Mouse (Mus musculus): ENCODE measurements at regions not wholly inside any gene's neighbourhood (a gene's known extent, or its start where the extent isn't known, plus 50 kb on each side); places are given as distances from the start of the nearest gene placed in this dataset.

- no peaks in the 10 kb centered on the region for H3K27me3 ChIP-seq (ENCODE audit: control insufficient read depth, insufficient read depth, low read length)
- no peak overlapping the region for H3K4me2 ChIP-seq (ENCODE audit: low read depth, low read length)
- H3K27ac ChIP-seq (ENCODE audit: low read depth, low read length): no peak overlapping the region
- H3K36me3 ChIP-seq (ENCODE audit: control insufficient read depth, insufficient read depth, low read length): no peaks in the 10 kb centered on the region
- H3K4me1 ChIP-seq (ENCODE audit: control insufficient read depth, insufficient read depth, low read length): no peaks in the 10 kb centered on the region
- no peaks in the 10 kb centered on the region for H3K9me3 ChIP-seq (ENCODE audit: control insufficient read depth, low read length)
- no peak overlapping the region for H3K4me3 ChIP-seq (ENCODE audit: low read depth, low read length)
- no peak overlapping the region for H3K9ac ChIP-seq (replicated peaks; ENCODE audit: low read depth, low read length)
- WGBS: 65% methylated on average over 4 of the region's 4 CpGs
- no peak; the same call in 1 of the 2 replicates for ATAC-seq (ENCODE audit: low read depth)
Observed at GRCm38 (mm10) chr16:71004211-71004610, 690.5 kb downstream of the Gbe1 start.

GRCm38 (mm10) chr16:71043381-71043780, 729.6 kb downstream of the Gbe1 start:
- no peak overlapping the region for H3K4me2 ChIP-seq (ENCODE audit: low read depth, low read length)
- WGBS: 71% methylated on average over 2 of the region's 2 CpGs
- H3K27ac ChIP-seq (ENCODE audit: low read depth, low read length): no peak overlapping the region
- H3K9me3 ChIP-seq (ENCODE audit: control insufficient read depth, low read length): no peaks in the 10 kb centered on the region
- no peak overlapping the region for H3K4me3 ChIP-seq (ENCODE audit: low read depth, low read length)
- no peak overlapping the region for H3K9ac ChIP-seq (replicated peaks; ENCODE audit: low read depth, low read length)
- no peaks in the 10 kb centered on the region for H3K4me1 ChIP-seq (ENCODE audit: control insufficient read depth, insufficient read depth, low read length)
- no peak for ATAC-seq (ENCODE audit: low read depth)
- no peaks in the 10 kb centered on the region for H3K27me3 ChIP-seq (ENCODE audit: control insufficient read depth, insufficient read depth, low read length)
- no peaks in the 10 kb centered on the region for H3K36me3 ChIP-seq (ENCODE audit: control insufficient read depth, insufficient read depth, low read length)

GRCm38 (mm10) chr16:71054258-71054657, 740.5 kb downstream of the Gbe1 start:
- Histone ChIP-seq H3K4me1 (ENCODE audit: control insufficient read depth, insufficient read depth, low read length) (no peaks in the 10 kb centered on the region), H3K27ac (ENCODE audit: low read depth, low read length) (no peak overlapping the region), H3K4me2 (ENCODE audit: low read depth, low read length) (no peak overlapping the region), H3K36me3 (ENCODE audit: control insufficient read depth, insufficient read depth, low read length) (no peaks in the 10 kb centered on the region), H3K27me3 (ENCODE audit: control insufficient read depth, insufficient read depth, low read length) (no peaks in the 10 kb centered on the region), H3K9ac (replicated peaks; ENCODE audit: low read depth, low read length) (no peak overlapping the region), H3K4me3 (ENCODE audit: low read depth, low read length) (no peak overlapping the region), H3K9me3 (ENCODE audit: control insufficient read depth, low read length) (no peaks in the 10 kb centered on the region)
- 77% methylated on average over 2 of the region's 2 CpGs for WGBS
- ATAC-seq (ENCODE audit: low read depth): no peak

GRCm38 (mm10) chr16:71062754-71063153, 749.0 kb downstream of the Gbe1 start:
- H3K9me3 ChIP-seq (ENCODE audit: control insufficient read depth, low read length): no peaks in the 10 kb centered on the region
- no peak overlapping the region for H3K27ac ChIP-seq (ENCODE audit: low read depth, low read length)
- H3K4me2 ChIP-seq (ENCODE audit: low read depth, low read length): no peak overlapping the region
- no peaks in the 10 kb centered on the region for H3K4me1 ChIP-seq (ENCODE audit: control insufficient read depth, insufficient read depth, low read length)
- no peak; the same call in 1 of the 2 replicates for ATAC-seq (ENCODE audit: low read depth)
- H3K27me3 ChIP-seq (ENCODE audit: control insufficient read depth, insufficient read depth, low read length): no peaks in the 10 kb centered on the region
- H3K4me3 ChIP-seq (ENCODE audit: low read depth, low read length): no peak overlapping the region
- WGBS: 59% methylated on average over 3 of the region's 3 CpGs
- no peak overlapping the region for H3K9ac ChIP-seq (replicated peaks; ENCODE audit: low read depth, low read length)
- H3K36me3 ChIP-seq (ENCODE audit: control insufficient read depth, insufficient read depth, low read length): no peaks in the 10 kb centered on the region

- no peaks in the 10 kb centered on the region for H3K9me3 ChIP-seq (ENCODE audit: control insufficient read depth, low read length)
- H3K27ac ChIP-seq (ENCODE audit: low read depth, low read length): no peak overlapping the region
- H3K4me1 ChIP-seq (ENCODE audit: control insufficient read depth, insufficient read depth, low read length): no peaks in the 10 kb centered on the region
- H3K4me2 ChIP-seq (ENCODE audit: low read depth, low read length): no peak overlapping the region
- no peak overlapping the region for H3K9ac ChIP-seq (replicated peaks; ENCODE audit: low read depth, low read length)
- H3K4me3 ChIP-seq (ENCODE audit: low read depth, low read length): no peak overlapping the region
- no peaks in the 10 kb centered on the region for H3K27me3 ChIP-seq (ENCODE audit: control insufficient read depth, insufficient read depth, low read length)
- H3K36me3 ChIP-seq (ENCODE audit: control insufficient read depth, insufficient read depth, low read length): no peaks in the 10 kb centered on the region
- WGBS: 51% methylated on average over 3 of the region's 3 CpGs
- peak; percentile 73 for ATAC-seq (ENCODE audit: low read depth)
Observed at GRCm38 (mm10) chr16:71063361-71063932, 749.7 kb downstream of the Gbe1 start.

- Histone ChIP-seq H3K9ac (replicated peaks; ENCODE audit: low read depth, low read length) (no peak overlapping the region), H3K9me3 (ENCODE audit: control insufficient read depth, low read length) (no peaks in the 10 kb centered on the region), H3K27me3 (ENCODE audit: control insufficient read depth, insufficient read depth, low read length) (no peaks in the 10 kb centered on the region), H3K27ac (ENCODE audit: low read depth, low read length) (no peak overlapping the region), H3K4me3 (ENCODE audit: low read depth, low read length) (no peak overlapping the region), H3K4me2 (ENCODE audit: low read depth, low read length) (no peak overlapping the region), H3K4me1 (ENCODE audit: control insufficient read depth, insufficient read depth, low read length) (no peaks in the 10 kb centered on the region), H3K36me3 (ENCODE audit: control insufficient read depth, insufficient read depth, low read length) (no peaks in the 10 kb centered on the region)
- ATAC-seq (ENCODE audit: low read depth): no peak
Observed at GRCm38 (mm10) chr16:71070186-71070585, 756.4 kb downstream of the Gbe1 start.

- Histone ChIP-seq H3K9me3 (ENCODE audit: control insufficient read depth, low read length) (no peaks in the 10 kb centered on the region), H3K4me3 (ENCODE audit: low read depth, low read length) (no peak overlapping the region), H3K27me3 (ENCODE audit: control insufficient read depth, insufficient read depth, low read length) (no peaks in the 10 kb centered on the region), H3K4me1 (ENCODE audit: control insufficient read depth, insufficient read depth, low read length) (no peaks in the 10 kb centered on the region), H3K9ac (replicated peaks; ENCODE audit: low read depth, low read length) (no peak overlapping the region), H3K4me2 (ENCODE audit: low read depth, low read length) (no peak overlapping the region), H3K36me3 (ENCODE audit: control insufficient read depth, insufficient read depth, low read length) (no peaks in the 10 kb centered on the region), H3K27ac (ENCODE audit: low read depth, low read length) (no peak overlapping the region)
- no peak for ATAC-seq (ENCODE audit: low read depth)
- WGBS: 87% methylated on average over 3 of the region's 3 CpGs
Observed at GRCm38 (mm10) chr16:71102829-71103228, 789.1 kb downstream of the Gbe1 start.

- Histone ChIP-seq H3K9ac (replicated peaks; ENCODE audit: low read depth, low read length) (no peak overlapping the region), H3K4me3 (ENCODE audit: low read depth, low read length) (no peak overlapping the region), H3K36me3 (ENCODE audit: control insufficient read depth, insufficient read depth, low read length) (no peaks in the 10 kb centered on the region), H3K27me3 (ENCODE audit: control insufficient read depth, insufficient read depth, low read length) (no peaks in the 10 kb centered on the region), H3K9me3 (ENCODE audit: control insufficient read depth, low read length) (no peaks in the 10 kb centered on the region), H3K4me1 (ENCODE audit: control insufficient read depth, insufficient read depth, low read length) (no peaks in the 10 kb centered on the region), H3K27ac (ENCODE audit: low read depth, low read length) (no peak overlapping the region), H3K4me2 (ENCODE audit: low read depth, low read length) (no peak overlapping the region)
- 92% methylated on average over 1 of the region's 1 CpGs for WGBS
- no peak for ATAC-seq (ENCODE audit: low read depth)
Observed at GRCm38 (mm10) chr16:71108979-71109378, 795.2 kb downstream of the Gbe1 start.

GRCm38 (mm10) chr16:71114301-71114700, 800.6 kb downstream of the Gbe1 start:
- WGBS: 86% methylated on average over 3 of the region's 3 CpGs
- Histone ChIP-seq H3K27me3 (ENCODE audit: control insufficient read depth, insufficient read depth, low read length) (no peaks in the 10 kb centered on the region), H3K27ac (ENCODE audit: low read depth, low read length) (no peak overlapping the region), H3K4me1 (ENCODE audit: control insufficient read depth, insufficient read depth, low read length) (no peaks in the 10 kb centered on the region), H3K4me3 (ENCODE audit: low read depth, low read length) (no peak overlapping the region), H3K9ac (replicated peaks; ENCODE audit: low read depth, low read length) (no peak overlapping the region), H3K36me3 (ENCODE audit: control insufficient read depth, insufficient read depth, low read length) (no peaks in the 10 kb centered on the region), H3K9me3 (ENCODE audit: control insufficient read depth, low read length) (no peaks in the 10 kb centered on the region), H3K4me2 (ENCODE audit: low read depth, low read length) (no peak overlapping the region)
- ATAC-seq (ENCODE audit: low read depth): no peak

Data from neural tube, embryonic 14.5 days (tissue).